Comparison of ENCODE assay signal across 8 mouse cellular contexts in the genomic region with DNA sequence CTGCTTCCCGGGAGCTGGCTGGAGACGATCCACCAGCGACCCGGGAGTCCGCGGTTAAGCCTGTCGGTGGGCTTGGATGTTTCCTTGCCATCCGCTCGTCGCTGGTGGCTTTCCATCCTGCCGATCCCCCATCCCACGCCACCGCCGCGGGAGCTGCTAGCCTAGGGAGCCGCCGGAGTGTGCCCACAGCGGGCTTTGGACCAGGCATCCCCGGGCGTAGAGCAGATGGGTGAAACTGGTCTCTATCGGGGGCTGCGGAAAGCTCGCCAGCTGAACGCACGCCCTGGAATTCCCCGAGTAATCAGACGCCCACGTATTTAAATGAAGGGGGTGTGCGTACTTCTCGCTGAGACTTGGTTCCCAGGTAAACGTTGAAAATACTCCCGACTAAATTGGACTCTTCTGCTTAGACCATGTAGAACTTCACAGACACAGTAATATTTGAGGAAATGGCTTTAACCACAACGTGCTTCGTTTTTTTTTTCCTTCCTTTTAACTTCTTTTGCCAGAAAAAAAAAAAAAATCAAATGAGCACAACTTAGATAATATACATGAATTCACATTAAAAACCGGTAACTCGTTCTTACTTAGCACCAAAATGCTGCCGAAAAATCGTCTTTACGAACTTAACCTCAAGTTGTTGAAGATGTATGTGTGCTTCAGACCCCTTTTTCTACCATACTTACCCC. TPM values are rescaled to one million over a fixed set of nuclear protein-coding genes. Genes with fewer than 3 reads are reported as not detected.
A peak's percentile ranks its signal among the peaks of the same experiment; 100 is the strongest.
DNase-seq lines count a peak whose midpoint lies in the region; ATAC-seq lines count a peak whose summit lies in the region.

No protein-coding gene starts in this region.

- H3K4me1 ChIP-seq in embryonic facial prominence, embryonic 14.5 days (ENCODE audit: control insufficient read depth, insufficient read depth, low read length), result peaks cover 16% of the 10 kb centered on the region
- peaks cover 7% of the 10 kb centered on the region for H3K4me1 ChIP-seq in kidney, embryonic 14.5 days (ENCODE audit: control insufficient read depth, insufficient read depth, low read length)
- H3K4me1 ChIP-seq in midbrain, embryonic 16.5 days (ENCODE audit: control insufficient read depth, insufficient read depth, low read length), result peaks cover 11% of the 10 kb centered on the region
- peaks cover 18% of the 10 kb centered on the region for H3K4me1 ChIP-seq in stomach, embryonic 14.5 days (ENCODE audit: control insufficient read depth, insufficient read depth, low read length)

- H3K27ac ChIP-seq in embryonic facial prominence, embryonic 14.5 days (replicated peaks; ENCODE audit: low read depth, low read length), result peak overlapping the region; percentile 97
- H3K27ac ChIP-seq in kidney, embryonic 14.5 days (ENCODE audit: low read depth, low read length), result peak overlapping the region; percentile 83
- H3K27ac ChIP-seq in midbrain, embryonic 16.5 days (ENCODE audit: low read length), result peak overlapping the region; percentile 85
- peak overlapping the region; percentile 96 for H3K27ac ChIP-seq in stomach, embryonic 14.5 days (ENCODE audit: low read length)

- peak; percentile 6; the same call in 1 of the 2 replicates for ATAC-seq in embryonic facial prominence, embryonic 14.5 days (ENCODE audit: low read depth)
- ATAC-seq in kidney, embryonic 14.5 days (ENCODE audit: low FRiP score, low TSS enrichment), result peak; percentile 9; the same call in 1 of the 2 replicates
- ATAC-seq in midbrain, embryonic 16.5 days, result peak; percentile 34
- ATAC-seq in stomach, embryonic 14.5 days (ENCODE audit: insufficient number of reproducible peaks, insufficient read depth, low FRiP score, low read depth), result no peak

- H3K36me3 ChIP-seq in embryonic facial prominence, embryonic 14.5 days (ENCODE audit: control insufficient read depth, insufficient read depth, low read length), result no peaks in the 10 kb centered on the region
- H3K36me3 ChIP-seq in kidney, embryonic 14.5 days (ENCODE audit: control insufficient read depth, insufficient read depth, low read length), result peaks cover 5% of the 10 kb centered on the region; the same call in 1 of the 2 replicates
- H3K36me3 ChIP-seq in midbrain, embryonic 16.5 days (ENCODE audit: control insufficient read depth, insufficient read depth, low read length), result 0 out of 2 replicates have a peak, but pooled peaks cover 4% of the 10 kb centered on the region
- H3K36me3 ChIP-seq in stomach, embryonic 14.5 days (ENCODE audit: control insufficient read depth, insufficient read depth, low read length), result peaks cover 9% of the 10 kb centered on the region; the same call in 1 of the 2 replicates

- no peaks in the 10 kb centered on the region for H3K9me3 ChIP-seq in embryonic facial prominence, embryonic 14.5 days (ENCODE audit: control insufficient read depth, low read length)
- no peaks in the 10 kb centered on the region for H3K9me3 ChIP-seq in kidney, embryonic 14.5 days (ENCODE audit: control insufficient read depth, low read length)
- H3K9me3 ChIP-seq in midbrain, embryonic 16.5 days (replicated peaks; ENCODE audit: control insufficient read depth, low read length, poor library complexity, severe bottlenecking), result no peaks in the 10 kb centered on the region
- no peaks in the 10 kb centered on the region for H3K9me3 ChIP-seq in stomach, embryonic 14.5 days (ENCODE audit: control insufficient read depth, low read depth, low read length)

- DNase-seq in B cell, adult 2 months, result peak; percentile 78 to 79
- DNase-seq in adrenal gland, postnatal 10 days, result peak; percentile 69
- peak; percentile 74 for DNase-seq in embryonic facial prominence, embryonic 14.5 days (ENCODE audit: low spot score)
- DNase-seq in heart, adult 8-10 months (ENCODE audit: low spot score), result peak; percentile 45
- peak; percentile 63 for DNase-seq in liver

- H3K27me3 ChIP-seq in embryonic facial prominence, embryonic 14.5 days (replicated peaks; ENCODE audit: control insufficient read depth, insufficient read depth, low read length), result no peaks in the 10 kb centered on the region
- no peaks in the 10 kb centered on the region for H3K27me3 ChIP-seq in kidney, embryonic 14.5 days (ENCODE audit: control insufficient read depth, insufficient read depth, low read length)
- no peaks in the 10 kb centered on the region for H3K27me3 ChIP-seq in midbrain, embryonic 16.5 days (ENCODE audit: control insufficient read depth, insufficient read depth, low read depth, low read length)
- H3K27me3 ChIP-seq in stomach, embryonic 14.5 days (ENCODE audit: control insufficient read depth, insufficient read depth, low read length), result no peaks in the 10 kb centered on the region

- H3K4me3 ChIP-seq in embryonic facial prominence, embryonic 14.5 days (ENCODE audit: low read depth, low read length), result peak overlapping the region; percentile 92
- peak overlapping the region; percentile 91 for H3K4me3 ChIP-seq in kidney, embryonic 14.5 days (ENCODE audit: low read length)
- peak overlapping the region; percentile 62 for H3K4me3 ChIP-seq in midbrain, embryonic 16.5 days (ENCODE audit: low read depth, low read length)
- peak overlapping the region; percentile 86 for H3K4me3 ChIP-seq in stomach, embryonic 14.5 days (ENCODE audit: low read depth, low read length)

- WGBS in embryonic facial prominence, embryonic 14.5 days, result 4% methylated on average over 28 of the region's 39 CpGs
- 3% methylated on average over 39 of the region's 39 CpGs for WGBS in kidney, embryonic 14.5 days
- 4% methylated on average over 39 of the region's 39 CpGs for WGBS in midbrain, embryonic 16.5 days
- 3% methylated on average over 39 of the region's 39 CpGs for WGBS in stomach, embryonic 14.5 days

- peak overlapping the region; percentile 94 for H3K9ac ChIP-seq in embryonic facial prominence, embryonic 14.5 days (ENCODE audit: low read depth, low read length)
- peak overlapping the region; percentile 90 for H3K9ac ChIP-seq in kidney, embryonic 14.5 days (ENCODE audit: low read depth, low read length)
- peak overlapping the region; percentile 82 for H3K9ac ChIP-seq in midbrain, embryonic 16.5 days (ENCODE audit: low read depth, low read length)
- H3K9ac ChIP-seq in stomach, embryonic 14.5 days (replicated peaks; ENCODE audit: low read depth, low read length), result peak overlapping the region; percentile 84

- peak overlapping the region; percentile 71 for H3K4me2 ChIP-seq in embryonic facial prominence, embryonic 14.5 days (ENCODE audit: low read depth, low read length)
- peak overlapping the region; percentile 57 for H3K4me2 ChIP-seq in kidney, embryonic 14.5 days (replicated peaks; ENCODE audit: low read depth, low read length)
- peak overlapping the region; percentile 66 for H3K4me2 ChIP-seq in midbrain, embryonic 16.5 days (ENCODE audit: low read length)
- H3K4me2 ChIP-seq in stomach, embryonic 14.5 days (replicated peaks; ENCODE audit: low read depth, low read length), result peak overlapping the region; percentile 69

RNA-seq across cellular contexts. Expression of a gene that starts 2.2 kb away (rescaled TPM):
- 10 to 100 TPM; 24.3 to 25.5 TPM for total RNA-seq in adrenal gland, postnatal 10 days (2021)
- polyA plus RNA-seq in embryonic facial prominence, embryonic 14.5 days (2014; fragmentation: Nextera tagmentation; extraction: Ambion mirVana), result 52.1 and 54.8 TPM in 2 replicates
- total RNA-seq in heart, adult 8-10 months (2022), result 10 to 100 TPM; 14.9 to 17.6 (median 16.5) TPM
- polyA plus RNA-seq in kidney, embryonic 14.5 days (2014; fragmentation: Nextera tagmentation; extraction: Ambion mirVana), result 52.5 and 54.5 TPM in 2 replicates
- polyA plus RNA-seq in midbrain, embryonic 16.5 days (2015; fragmentation: Nextera tagmentation; extraction: Ambion mirVana), result 30.2 and 32.6 TPM in 2 replicates
- 50.0 and 55.6 TPM in 2 replicates for polyA plus RNA-seq in stomach, embryonic 14.5 days (2014; fragmentation: Nextera tagmentation; extraction: Ambion mirVana)

RNA-seq across cellular contexts. Expression of a gene that starts 13.0 kb away (rescaled TPM):
- total RNA-seq in adrenal gland, postnatal 10 days (2021), result 10 to 100 TPM; 21.4 to 22.3 TPM
- polyA plus RNA-seq in embryonic facial prominence, embryonic 14.5 days (2014; fragmentation: Nextera tagmentation; extraction: Ambion mirVana), result 47.3 and 48.9 TPM in 2 replicates
- total RNA-seq in heart, adult 8-10 months (2022), result 10 to 100 TPM; 13.2 to 21.6 (median 18.0) TPM
- polyA plus RNA-seq in kidney, embryonic 14.5 days (2014; fragmentation: Nextera tagmentation; extraction: Ambion mirVana), result 55.7 and 63.5 TPM in 2 replicates
- polyA plus RNA-seq in midbrain, embryonic 16.5 days (2015; fragmentation: Nextera tagmentation; extraction: Ambion mirVana), result 88.2 and 96.1 TPM in 2 replicates
- polyA plus RNA-seq in stomach, embryonic 14.5 days (2014; fragmentation: Nextera tagmentation; extraction: Ambion mirVana), result 41.5 and 45.1 TPM in 2 replicates
